Mouse (Mus musculus) testis, postnatal 10 days (tissue): ENCODE results near the gene Caskin2.
"Not testable (repeated sequence)": the region's sequence is repeated elsewhere in the genome, so short reads cannot be mapped to it uniquely, and the experiment has no call there.

Experiments
- DNase-seq: peaks from one replicate; pipeline ENCODE4 v3.0.0; 2021; ENCODE audit warnings: low spot score

Caskin2 gene

DNA sequence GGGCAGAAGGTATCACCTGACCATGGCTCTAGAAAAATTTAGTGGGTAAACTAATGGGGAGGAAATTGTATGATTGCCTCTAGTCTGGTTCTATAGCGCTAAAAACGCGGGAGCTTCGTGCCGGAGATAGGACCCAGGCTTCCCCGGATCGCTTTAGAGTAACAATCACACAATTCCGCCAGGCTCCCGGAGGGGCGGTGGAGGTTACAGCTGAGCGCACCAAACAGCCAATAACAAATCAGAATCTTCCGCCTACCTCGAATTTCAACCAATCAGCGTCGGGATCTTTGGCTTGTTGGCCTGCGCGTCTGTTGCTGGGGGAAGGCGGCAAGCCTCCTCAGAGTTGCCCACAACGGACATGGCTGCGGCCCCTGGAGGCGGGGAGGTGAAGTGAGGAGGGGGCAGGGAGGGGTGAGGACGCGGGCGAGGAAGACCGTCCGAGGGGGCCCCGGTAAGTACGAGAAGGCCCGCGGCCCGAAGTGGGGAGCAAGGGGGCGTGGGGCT, 48.3 kb downstream of the Caskin2 start, which contains the start of gene Tmem94:
Gene Tmem94, plus strand, starts transcription at position 331 of the 504 bp plus-strand sequence.
- DNase-seq, result peak; percentile 96

DNA sequence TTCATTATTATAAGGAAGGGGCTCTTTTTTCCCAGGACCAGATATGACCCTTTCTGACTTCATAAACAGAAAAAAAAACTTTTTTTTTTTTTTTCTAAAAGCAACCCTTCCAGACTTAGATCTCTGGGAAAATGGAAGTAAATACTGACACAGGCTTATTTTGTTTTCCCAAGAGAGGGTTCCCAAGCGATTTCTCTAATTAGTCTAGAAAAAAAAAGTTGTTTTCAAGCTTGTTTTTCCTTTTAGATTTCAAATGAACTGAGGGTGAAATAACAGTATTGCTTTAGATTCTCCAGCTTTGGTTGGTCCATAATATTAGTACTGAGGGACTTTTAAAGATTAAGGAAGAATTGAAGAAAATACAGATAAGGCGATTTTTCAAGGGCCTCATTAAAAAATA, 48.7 kb downstream of the Caskin2 start:
- DNase-seq, result no peak

DNA sequence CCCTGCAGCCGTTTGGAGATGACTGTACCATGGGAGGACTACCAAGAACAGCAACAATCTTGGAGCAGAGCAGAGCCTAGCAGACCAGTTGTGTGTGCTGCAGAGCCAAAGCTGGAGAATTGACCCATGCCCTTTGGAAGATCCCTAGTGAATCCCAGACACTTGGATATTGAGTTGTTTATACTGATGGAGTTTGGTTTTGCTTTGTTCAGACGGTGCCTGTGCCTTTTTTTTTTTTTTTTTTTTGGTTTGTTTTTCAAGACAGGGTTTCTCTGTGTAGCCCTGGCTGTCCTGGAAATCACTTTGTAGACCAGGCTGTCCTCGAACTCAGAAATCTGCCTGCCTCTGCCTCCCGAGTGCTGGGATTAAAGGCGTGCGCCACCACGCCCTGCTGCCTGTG, 51.3 kb downstream of the Caskin2 start:
- not testable (repeated sequence) for DNase-seq

- DNase-seq, result no peak
Measured at GRCm38 (mm10) chr11:115753485-115753884, 60.0 kb downstream of the Caskin2 start.

GRCm38 (mm10) chr11:115752653-115753052, 60.8 kb downstream of the Caskin2 start:
- no peak for DNase-seq

DNA sequence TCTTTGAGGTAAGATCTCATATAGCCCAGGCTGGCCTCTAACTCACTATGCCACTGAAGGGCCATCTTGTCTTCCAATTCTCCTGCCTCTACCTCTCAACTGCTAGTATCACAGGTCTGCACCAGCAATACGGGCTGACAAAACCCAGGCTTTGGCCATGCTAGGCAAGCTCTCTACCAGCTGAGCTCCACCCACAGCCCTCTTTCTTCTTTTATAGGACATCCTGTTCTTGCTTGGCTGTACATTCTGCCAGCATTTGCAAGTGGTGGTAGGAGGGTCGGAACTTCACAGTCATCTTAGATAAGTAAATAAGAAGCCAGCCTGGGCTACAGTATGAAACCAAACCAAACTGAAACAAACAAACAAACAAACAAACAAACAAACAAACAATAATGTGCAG, 61.7 kb downstream of the Caskin2 start:
- DNase-seq, result no peak

- DNase-seq, result no peak
Measured at GRCm38 (mm10) chr11:115749834-115750233, 63.6 kb downstream of the Caskin2 start.
